Mouse (Mus musculus): ENCODE measurements around the gene Tcf7l2. TPM values are rescaled to one million over a fixed set of nuclear protein-coding genes. Genes with fewer than 3 reads are reported as not detected.
A peak's percentile ranks its signal among the peaks of the same experiment; 100 is the strongest.

Gene Tcf7l2
- polyA plus RNA-seq, 1 experiment from 2014 or later = 57.1 TPM

- Histone ChIP-seq H3K9ac (ENCODE audit: low read depth, low read length) (no peak overlapping the region), H3K36me3 (ENCODE audit: control insufficient read depth, insufficient read depth, low read length) (no peaks in the 10 kb centered on the region), H3K4me1 (ENCODE audit: control insufficient read depth, insufficient read depth, low read length) (peaks cover 13% of the 10 kb centered on the region), H3K4me2 (ENCODE audit: low read depth, low read length) (no peak overlapping the region), H3K4me3 (ENCODE audit: low read length) (no peak overlapping the region), H3K27ac (ENCODE audit: low read length) (no peak overlapping the region), H3K27me3 (replicated peaks; ENCODE audit: control insufficient read depth, insufficient read depth, low read length) (no peaks in the 10 kb centered on the region), H3K9me3 (ENCODE audit: control insufficient read depth, low read length) (no peaks in the 10 kb centered on the region)
- no peak for ATAC-seq
- 83% methylated on average over 12 of the region's 12 CpGs for WGBS
These were observed 161.2 kb downstream of the Tcf7l2 start for GRCm38 (mm10) chr19:55902573-55903385.

GRCm38 (mm10) chr19:55909039-55909438 lies 167.4 kb downstream of the Tcf7l2 start:
- peak; percentile 65 for ATAC-seq
- no peak overlapping the region for H3K27ac ChIP-seq (ENCODE audit: low read length)
- H3K4me1 ChIP-seq (ENCODE audit: control insufficient read depth, insufficient read depth, low read length) = no peaks in the 10 kb centered on the region; the same call in 1 of the 2 replicates
- peaks cover 13% of the 10 kb centered on the region for H3K36me3 ChIP-seq (ENCODE audit: control insufficient read depth, insufficient read depth, low read length)
- H3K4me2 ChIP-seq (ENCODE audit: low read depth, low read length) = no peak overlapping the region
- no peaks in the 10 kb centered on the region for H3K9me3 ChIP-seq (ENCODE audit: control insufficient read depth, low read length)
- WGBS = 36% methylated on average over 7 of the region's 7 CpGs
- H3K4me3 ChIP-seq (ENCODE audit: low read length) = no peak overlapping the region
- no peaks in the 10 kb centered on the region for H3K27me3 ChIP-seq (replicated peaks; ENCODE audit: control insufficient read depth, insufficient read depth, low read length)
- no peak overlapping the region for H3K9ac ChIP-seq (ENCODE audit: low read depth, low read length)

GRCm38 (mm10) chr19:55911941-55912340 lies 170.3 kb downstream of the Tcf7l2 start:
- H3K4me3 ChIP-seq (ENCODE audit: low read length) = no peak overlapping the region
- no peaks in the 10 kb centered on the region for H3K9me3 ChIP-seq (ENCODE audit: control insufficient read depth, low read length)
- no peak overlapping the region for H3K4me2 ChIP-seq (ENCODE audit: low read depth, low read length)
- no peaks in the 10 kb centered on the region for H3K27me3 ChIP-seq (replicated peaks; ENCODE audit: control insufficient read depth, insufficient read depth, low read length)
- no peak for ATAC-seq
- WGBS = 88% methylated on average over 8 of the region's 8 CpGs
- H3K27ac ChIP-seq (ENCODE audit: low read length) = no peak overlapping the region
- H3K4me1 ChIP-seq (ENCODE audit: control insufficient read depth, insufficient read depth, low read length) = peaks cover 6% of the 10 kb centered on the region
- H3K36me3 ChIP-seq (ENCODE audit: control insufficient read depth, insufficient read depth, low read length) = peaks cover 13% of the 10 kb centered on the region
- H3K9ac ChIP-seq (ENCODE audit: low read depth, low read length) = no peak overlapping the region

GRCm38 (mm10) chr19:55912813-55913212 lies 171.2 kb downstream of the Tcf7l2 start:
- no peak for ATAC-seq
- H3K4me3 ChIP-seq (ENCODE audit: low read length) = no peak overlapping the region
- H3K9ac ChIP-seq (ENCODE audit: low read depth, low read length) = no peak overlapping the region
- no peak overlapping the region for H3K27ac ChIP-seq (ENCODE audit: low read length)
- no peaks in the 10 kb centered on the region for H3K9me3 ChIP-seq (ENCODE audit: control insufficient read depth, low read length)
- peaks cover 6% of the 10 kb centered on the region for H3K4me1 ChIP-seq (ENCODE audit: control insufficient read depth, insufficient read depth, low read length)
- WGBS = 92% methylated on average over 8 of the region's 8 CpGs
- no peaks in the 10 kb centered on the region for H3K27me3 ChIP-seq (replicated peaks; ENCODE audit: control insufficient read depth, insufficient read depth, low read length)
- no peak overlapping the region for H3K4me2 ChIP-seq (ENCODE audit: low read depth, low read length)
- peaks cover 18% of the 10 kb centered on the region for H3K36me3 ChIP-seq (ENCODE audit: control insufficient read depth, insufficient read depth, low read length)

GRCm38 (mm10) chr19:55913585-55913984 lies 172.0 kb downstream of the Tcf7l2 start:
- no peak overlapping the region for H3K4me3 ChIP-seq (ENCODE audit: low read length)
- no peak overlapping the region for H3K9ac ChIP-seq (ENCODE audit: low read depth, low read length)
- 78% methylated on average over 10 of the region's 10 CpGs for WGBS
- H3K36me3 ChIP-seq (ENCODE audit: control insufficient read depth, insufficient read depth, low read length) = peaks cover 18% of the 10 kb centered on the region
- H3K27me3 ChIP-seq (replicated peaks; ENCODE audit: control insufficient read depth, insufficient read depth, low read length) = no peaks in the 10 kb centered on the region
- H3K4me1 ChIP-seq (ENCODE audit: control insufficient read depth, insufficient read depth, low read length) = peaks cover 6% of the 10 kb centered on the region
- no peak overlapping the region for H3K4me2 ChIP-seq (ENCODE audit: low read depth, low read length)
- no peaks in the 10 kb centered on the region for H3K9me3 ChIP-seq (ENCODE audit: control insufficient read depth, low read length)
- ATAC-seq = no peak
- no peak overlapping the region for H3K27ac ChIP-seq (ENCODE audit: low read length)

- no peak for ATAC-seq
- H3K4me2 ChIP-seq (ENCODE audit: low read depth, low read length) = no peak overlapping the region
- H3K36me3 ChIP-seq (ENCODE audit: control insufficient read depth, insufficient read depth, low read length) = peaks cover 26% of the 10 kb centered on the region
- WGBS = 59% methylated on average over 20 of the region's 20 CpGs
- H3K4me3 ChIP-seq (ENCODE audit: low read length) = no peak overlapping the region
- H3K27ac ChIP-seq (ENCODE audit: low read length) = no peak overlapping the region
- no peaks in the 10 kb centered on the region for H3K27me3 ChIP-seq (replicated peaks; ENCODE audit: control insufficient read depth, insufficient read depth, low read length)
- no peaks in the 10 kb centered on the region for H3K9me3 ChIP-seq (ENCODE audit: control insufficient read depth, low read length)
- H3K9ac ChIP-seq (ENCODE audit: low read depth, low read length) = no peak overlapping the region
- H3K4me1 ChIP-seq (ENCODE audit: control insufficient read depth, insufficient read depth, low read length) = peaks cover 6% of the 10 kb centered on the region
These were observed 173.1 kb downstream of the Tcf7l2 start for GRCm38 (mm10) chr19:55914614-55915211.

- no peak overlapping the region for H3K27ac ChIP-seq (ENCODE audit: low read length)
- H3K4me2 ChIP-seq (ENCODE audit: low read depth, low read length) = no peak overlapping the region
- no peak overlapping the region for H3K9ac ChIP-seq (ENCODE audit: low read depth, low read length)
- WGBS = 52% methylated on average over 7 of the region's 7 CpGs
- H3K4me3 ChIP-seq (ENCODE audit: low read length) = no peak overlapping the region
- H3K9me3 ChIP-seq (ENCODE audit: control insufficient read depth, low read length) = no peaks in the 10 kb centered on the region
- peaks cover 6% of the 10 kb centered on the region for H3K4me1 ChIP-seq (ENCODE audit: control insufficient read depth, insufficient read depth, low read length)
- no peaks in the 10 kb centered on the region for H3K27me3 ChIP-seq (replicated peaks; ENCODE audit: control insufficient read depth, insufficient read depth, low read length)
- H3K36me3 ChIP-seq (ENCODE audit: control insufficient read depth, insufficient read depth, low read length) = peaks cover 27% of the 10 kb centered on the region
- ATAC-seq = no peak
These were observed 173.9 kb downstream of the Tcf7l2 start for GRCm38 (mm10) chr19:55915506-55915905.

- WGBS = 93% methylated on average over 3 of the region's 3 CpGs
- H3K4me3 ChIP-seq (ENCODE audit: low read length) = no peak overlapping the region
- peaks cover 30% of the 10 kb centered on the region for H3K36me3 ChIP-seq (ENCODE audit: control insufficient read depth, insufficient read depth, low read length)
- no peak overlapping the region for H3K9ac ChIP-seq (ENCODE audit: low read depth, low read length)
- no peak overlapping the region for H3K27ac ChIP-seq (ENCODE audit: low read length)
- no peaks in the 10 kb centered on the region for H3K9me3 ChIP-seq (ENCODE audit: control insufficient read depth, low read length)
- peaks cover 6% of the 10 kb centered on the region for H3K4me1 ChIP-seq (ENCODE audit: control insufficient read depth, insufficient read depth, low read length)
- H3K4me2 ChIP-seq (ENCODE audit: low read depth, low read length) = no peak overlapping the region
- no peaks in the 10 kb centered on the region for H3K27me3 ChIP-seq (replicated peaks; ENCODE audit: control insufficient read depth, insufficient read depth, low read length)
- no peak for ATAC-seq
These were observed 174.6 kb downstream of the Tcf7l2 start for GRCm38 (mm10) chr19:55916211-55916610.

GRCm38 (mm10) chr19:55923789-55924426 lies 182.3 kb downstream of the Tcf7l2 start:
- no peaks in the 10 kb centered on the region for H3K4me1 ChIP-seq (ENCODE audit: control insufficient read depth, insufficient read depth, low read length)
- H3K36me3 ChIP-seq (ENCODE audit: control insufficient read depth, insufficient read depth, low read length) = peaks cover 18% of the 10 kb centered on the region
- ATAC-seq = no peak
- H3K9me3 ChIP-seq (ENCODE audit: control insufficient read depth, low read length) = no peaks in the 10 kb centered on the region
- H3K27me3 ChIP-seq (replicated peaks; ENCODE audit: control insufficient read depth, insufficient read depth, low read length) = no peaks in the 10 kb centered on the region
- H3K27ac ChIP-seq (ENCODE audit: low read length) = no peak overlapping the region
- H3K4me3 ChIP-seq (ENCODE audit: low read length) = no peak overlapping the region
- H3K4me2 ChIP-seq (ENCODE audit: low read depth, low read length) = no peak overlapping the region
- H3K9ac ChIP-seq (ENCODE audit: low read depth, low read length) = no peak overlapping the region
- WGBS = 43% methylated on average over 12 of the region's 12 CpGs

All from intestine, embryonic 16.5 days (tissue).